Mouse (Mus musculus) frontal cortex, adult 2 months (tissue): Measurements from ENCODE around the gene Gm20838. TPM values are rescaled to one million over a fixed set of nuclear protein-coding genes. Genes with fewer than 3 reads are reported as not detected.
"Not testable (repeated sequence)": the region's sequence is repeated elsewhere in the genome, so short reads cannot be mapped to it uniquely, and the experiment has no call there.

Source experiments
- DNase-seq, 2 experiments: peaks; one replicate each; pipeline ENCODE4 v3.0.0; 2022; ENCODE audit warnings: low spot score in 1 of 2; ENCODE audit errors: extremely low spot score in 1 of 2
- polyA plus RNA-seq: library from polyadenylated mRNA; depleted of rRNA; stranded (reverse); fragments of >200 nt; gene quantifications from 2 replicates; pipeline ENCODE4 v1.2.3, GENCODE M21; 2012; rRNA removed

Gene Gm20838
- polyA plus RNA-seq, result not detected in 2 replicates

GRCm38 (mm10) chrY:33543064-33543463, at the start of gene Gm20838:
Gene Gm20838, minus strand, starts transcription at chrY:33543164.
- not testable (repeated sequence) for DNase-seq
